In the genomic region with DNA sequence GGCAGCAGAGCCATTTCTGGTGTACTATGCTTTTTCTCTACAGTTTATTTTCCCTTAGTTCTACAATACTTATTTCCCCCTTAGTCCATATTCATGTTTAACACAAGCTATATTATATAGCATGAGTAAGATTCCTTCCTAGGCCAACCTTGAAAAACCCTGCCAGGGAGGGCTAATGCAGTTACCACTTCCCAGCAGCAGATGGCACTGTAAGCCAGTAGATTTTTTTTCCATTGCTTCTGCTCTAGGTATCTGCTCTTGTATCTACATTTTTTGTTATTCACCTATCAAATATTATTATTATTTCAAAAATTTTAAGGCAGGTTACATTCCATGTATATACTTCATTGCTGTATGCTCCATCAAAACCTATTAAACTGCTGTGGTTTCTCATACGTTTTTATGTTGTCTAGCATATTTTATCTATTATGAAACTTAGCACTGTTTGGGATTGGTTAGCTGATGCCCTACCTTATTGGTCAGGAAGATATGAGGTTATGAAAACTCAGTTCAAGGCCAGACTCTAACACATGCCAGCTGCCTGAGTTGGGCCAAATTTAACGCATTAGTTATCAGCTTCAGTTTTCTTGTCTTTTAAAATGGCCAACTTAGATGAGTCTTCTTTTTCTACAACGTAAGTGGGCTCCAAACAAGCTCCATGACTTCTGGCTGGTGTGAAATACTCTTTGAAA, we compare ENCODE assay signal across 9 mouse cellular contexts. TPM values are rescaled to one million over a fixed set of nuclear protein-coding genes. Genes with fewer than 3 reads are reported as not detected.
DNase-seq lines count a peak whose midpoint lies in the region; ATAC-seq and TF ChIP-seq lines count a peak whose summit lies in the region.
"Had no signal": no experiment of that assay in that cellular context is flagged by ENCODE, and none has a peak within 500 bp of the region (broad histone marks: within the 10 kb centered on the region; RNA-seq: fewer than 3 reads in every experiment).

No protein-coding gene starts in this region.

- no peak for ATAC-seq in Patski
- 0 out of 2 replicates have a peak, but pooled peaks have one; percentile 47 for ATAC-seq in monocyte, adult 5-6 weeks (replicated peaks; ENCODE audit: insufficient number of reproducible peaks, low FRiP score, low TSS enrichment, poor library complexity, severe bottlenecking)

- in situ Hi-C loops in Patski (cut with MboI; ENCODE audit: low pct_unique_long_range_greater_than_20kb), result no loop called here

- DNase-seq in heart, adult 8-10 months (ENCODE audit: low spot score), result peak; percentile 55
- no peak for DNase-seq in heart, adult 11 months
- DNase-seq in 416B (ENCODE audit: low read depth), result peak; percentile 64
- no peak for DNase-seq in Patski (ENCODE audit: low read depth, low spot score)
- peak; percentile 46 to 61 for DNase-seq in cerebellum, postnatal 36 days
- peak; percentile 13 for DNase-seq in layer of hippocampus, adult 9-10 months (ENCODE audit: low spot score)
- DNase-seq in urinary bladder, adult 18-20 months (ENCODE audit: low spot score in 2 of 2), result no peak

- peak; percentile 90 for TF ChIP-seq CTCF in Patski (IDR thresholded peaks at IDR 0.05)

- H3K27me3 ChIP-seq in Patski, result no peaks in the 10 kb centered on the region

- POLR2A ChIA-PET in Patski (lab: Charles Lee), result no interaction called here

- CTCF ChIA-PET in Patski (lab: Charles Lee), result interaction anchor here (0.8 to 10.3 kb wide), 30 partner anchors 9 to 365 kb away, joined by 3 to 80 read pairs (median 4); a partner anchor contains a TSS

RNA-seq across cellular contexts. Expression of a gene that starts 3.8 kb away (rescaled TPM):
- total RNA-seq in heart, adult 8-10 months (2022), result under 1 TPM in 1 of 4 experiments, not detected in 3; 0.17 TPM
- 0.24 TPM for polyA plus RNA-seq in Patski (2021)
- not detected in 3 replicates for total RNA-seq in monocyte, adult 5-6 weeks (2017)
- total RNA-seq: layer of hippocampus, postnatal 36 days had no signal

Comparison
In these comparisons a context has a peak if more than half of its experiments do, and no peak if none do; other contexts are left out.
1. DNase-seq: peak in heart, adult 8-10 months (single experiment), 416B (single experiment), cerebellum, postnatal 36 days (2 of 2) and layer of hippocampus, adult 9-10 months (single experiment); none in heart, adult 11 months (single experiment), Patski (single experiment) and urinary bladder, adult 18-20 months (0 of 2).